Mouse (Mus musculus) liver, postnatal 0 days (tissue): ENCODE results near the gene Washc1. TPM values are rescaled to one million over a fixed set of nuclear protein-coding genes. Genes with fewer than 3 reads are reported as not detected.
A peak's percentile ranks its signal among the peaks of the same experiment; 100 is the strongest.
"Not testable (repeated sequence)": the region's sequence is repeated elsewhere in the genome, so short reads cannot be mapped to it uniquely, and the experiment has no call there.

Experiments used
- ATAC-seq: fragments of 200-750 bp; cut with Nextera tagmentation; 2 replicates; pipeline ENCODE4 v1.8.0; 2017; ENCODE audit warnings: mild to moderate bottlenecking, moderate library complexity
- DNase-seq: peaks from one replicate; pipeline ENCODE4 v3.0.0-alpha.2; 2016
- H3K27ac ChIP-seq: fragments of 300-500 bp; sonication (generic); 2 replicates; pipeline ENCODE4 v1.5.1; 2014; ENCODE audit warnings: antibody characterized with exemption, moderate library complexity, mild to moderate bottlenecking, low read depth
- H3K27me3 ChIP-seq: fragments of 300-500 bp; sonication (generic); 2 replicates; pipeline ENCODE4 v1.6.1; 2014; ENCODE audit warnings: low read length, control low read depth, mixed read lengths; ENCODE audit not compliant: insufficient read depth
- H3K36me3 ChIP-seq: fragments of 300-500 bp; sonication (generic); replicated peaks from 2 replicates; pipeline ENCODE4 v1.6.1; 2014; ENCODE audit warnings: mild to moderate bottlenecking, control low read depth, low read length, moderate library complexity, mixed read lengths; ENCODE audit not compliant: insufficient read depth
- H3K4me1 ChIP-seq: fragments of 300-500 bp; sonication (generic); 2 replicates; pipeline ENCODE4 v1.6.1; 2014; ENCODE audit warnings: antibody characterized with exemption, mild to moderate bottlenecking, control low read depth; ENCODE audit not compliant: insufficient read depth
- H3K4me2 ChIP-seq: fragments of 300-500 bp; sonication (generic); 2 replicates; pipeline ENCODE4 v1.6.1; 2014; ENCODE audit warnings: low read depth, mild to moderate bottlenecking, low read length, moderate library complexity, mixed read lengths
- H3K4me3 ChIP-seq: fragments of 300-500 bp; sonication (generic); 2 replicates; pipeline ENCODE4 v1.5.1; 2014; ENCODE audit warnings: low read depth, low read length
- H3K9ac ChIP-seq: fragments of 300-500 bp; sonication (generic); replicated peaks from 2 replicates; pipeline ENCODE4 v1.6.1; 2014; ENCODE audit warnings: mild to moderate bottlenecking, moderate library complexity
- H3K9me3 ChIP-seq: fragments of 300-500 bp; sonication (generic); 2 replicates; pipeline ENCODE4 v1.6.1; 2016; ENCODE audit warnings: mild to moderate bottlenecking, control low read depth, low read length, mixed read lengths
- CTCF ChIP-seq: sonication (generic); IDR thresholded peaks from 2 replicates; pipeline ENCODE4 v1.5.1; 2016; ENCODE audit warnings: antibody characterized with exemption, low read depth
- EP300 ChIP-seq: IDR thresholded peaks from 2 replicates; pipeline ENCODE4 v1.6.1; 2016; ENCODE audit warnings: antibody characterized with exemption, low read depth, mild to moderate bottlenecking
- WGBS: fragments of 180-500 bp; shearing (Covaris S2); extraction: QIAGEN DNeasy Blood & Tissue Kit; methylation state at CpG from one replicate; pipeline ENCODE4 v1.1.7; 2014; ENCODE audit not compliant: insufficient replicate concordance; 5-methylcytosine and 5-hydroxymethylcytosine counted together
- polyA plus RNA-seq: library from polyadenylated mRNA; unstranded; fragments of >200 nt; fragmentation: Nextera tagmentation; extraction: Ambion mirVana; gene quantifications from 2 replicates; pipeline ENCODE4 v1.2.1, GENCODE M21; 2015

The Washc1 gene
- polyA plus RNA-seq, 1 experiment from 2014 or later = 13.2 TPM

- H3K4me2 ChIP-seq, H3K9ac ChIP-seq, H3K27me3 ChIP-seq, H3K4me3 ChIP-seq, H3K9me3 ChIP-seq, DNase-seq, H3K4me1 ChIP-seq, H3K27ac ChIP-seq: not testable (repeated sequence)
- peaks cover 38% of the 10 kb centered on the region for H3K36me3 ChIP-seq
- ATAC-seq = peak; percentile 69; the same call in 1 of the 2 replicates
- 74% methylated on average over 5 of the region's 8 CpGs for whole genome bisulfite sequencing
- peak; percentile 23 for TF ChIP-seq CTCF
Observed at GRCm38 (mm10) chr17:66152706-66153662, 41.6 kb downstream of the Washc1 start.

- H3K4me3 ChIP-seq, ATAC-seq, H3K27ac ChIP-seq, H3K4me2 ChIP-seq, H3K4me1 ChIP-seq, H3K9me3 ChIP-seq, DNase-seq, H3K27me3 ChIP-seq, H3K9ac ChIP-seq: not testable (repeated sequence)
- WGBS = 78% methylated on average over 4 of the region's 4 CpGs
- H3K36me3 ChIP-seq = peaks cover 30% of the 10 kb centered on the region
Observed at GRCm38 (mm10) chr17:66153735-66154423, 42.5 kb downstream of the Washc1 start.

GRCm38 (mm10) chr17:66154876-66155275, 43.5 kb downstream of the Washc1 start:
- ATAC-seq (no peak), DNase-seq (no peak)
- no peaks in the 10 kb centered on the region for H3K27me3 ChIP-seq
- H3K9me3 ChIP-seq = no peaks in the 10 kb centered on the region
- H3K27ac ChIP-seq = no peak overlapping the region
- no peaks in the 10 kb centered on the region for H3K4me1 ChIP-seq
- no peak overlapping the region for H3K4me3 ChIP-seq
- no peak for TF ChIP-seq EP300
- TF ChIP-seq CTCF = no peak
- WGBS = 66% methylated on average over 2 of the region's 2 CpGs
- no peak overlapping the region for H3K4me2 ChIP-seq
- H3K36me3 ChIP-seq = peaks cover 21% of the 10 kb centered on the region
- no peak overlapping the region for H3K9ac ChIP-seq

GRCm38 (mm10) chr17:66158271-66158670, 46.9 kb downstream of the Washc1 start:
- TF ChIP-seq CTCF (no peak), EP300 (no peak)
- no peak overlapping the region for H3K4me3 ChIP-seq
- no peak overlapping the region for H3K9ac ChIP-seq

GRCm38 (mm10) chr17:66167141-66167540, 55.8 kb downstream of the Washc1 start:
- H3K36me3 ChIP-seq, H3K4me3 ChIP-seq, H3K4me1 ChIP-seq, H3K4me2 ChIP-seq, H3K9ac ChIP-seq, DNase-seq, H3K9me3 ChIP-seq, ATAC-seq, H3K27ac ChIP-seq, H3K27me3 ChIP-seq: not testable (repeated sequence)
- WGBS = 93% methylated on average over 5 of the region's 5 CpGs

More at GRCm38 (mm10) chr17:66158271-66158670, 46.9 kb downstream of the Washc1 start:
- Histone ChIP-seq H3K27ac (no peak overlapping the region), H3K4me2 (no peak overlapping the region), H3K36me3 (no peaks in the 10 kb centered on the region), H3K4me1 (no peaks in the 10 kb centered on the region), H3K9me3 (no peaks in the 10 kb centered on the region), H3K27me3 (no peaks in the 10 kb centered on the region)
- ATAC-seq (no peak), DNase-seq (no peak)
- 82% methylated on average over 5 of the region's 5 CpGs for WGBS

Other genes starting within 250 kb of the Washc1 start
- gene Ralbp1, start 225.7 kb upstream of the Washc1 start, polyA plus RNA-seq = 29.5 TPM in 2 replicates
- gene Twsg1, start 160.3 kb upstream of the Washc1 start, polyA plus RNA-seq = 16.8 and 19.4 TPM in 2 replicates
- 7.9 and 8.2 TPM in 2 replicates for gene Ankrd12, start 34.5 kb upstream of the Washc1 start, polyA plus RNA-seq
- 286 and 297 TPM in 2 replicates for gene Ndufv2, start 10.0 kb upstream of the Washc1 start, polyA plus RNA-seq
- 1.9 and 2.0 TPM in 2 replicates for gene Ddx11, start 12.0 kb downstream of the Washc1 start, polyA plus RNA-seq